Mouse (Mus musculus) cortical plate, adult 2 months (tissue): ENCODE results near the gene Plpp4.

Experiments
- CTCF ChIP-seq: fragments of 200-500 bp; IDR thresholded peaks from 2 replicates; pipeline ENCODE4 v1.5.1; 2011; ENCODE audit warnings: mild to moderate bottlenecking, control low read depth, low read length; ENCODE audit not compliant: insufficient read depth; ENCODE audit errors: extremely low read depth
- POLR2A ChIP-seq: fragments of 200-500 bp; IDR thresholded peaks from 2 replicates; pipeline ENCODE4 v1.6.1; 2011; ENCODE audit warnings: mild to moderate bottlenecking, low read length, control low read depth; ENCODE audit not compliant: insufficient read depth; ENCODE audit errors: extremely low read depth

DNA sequence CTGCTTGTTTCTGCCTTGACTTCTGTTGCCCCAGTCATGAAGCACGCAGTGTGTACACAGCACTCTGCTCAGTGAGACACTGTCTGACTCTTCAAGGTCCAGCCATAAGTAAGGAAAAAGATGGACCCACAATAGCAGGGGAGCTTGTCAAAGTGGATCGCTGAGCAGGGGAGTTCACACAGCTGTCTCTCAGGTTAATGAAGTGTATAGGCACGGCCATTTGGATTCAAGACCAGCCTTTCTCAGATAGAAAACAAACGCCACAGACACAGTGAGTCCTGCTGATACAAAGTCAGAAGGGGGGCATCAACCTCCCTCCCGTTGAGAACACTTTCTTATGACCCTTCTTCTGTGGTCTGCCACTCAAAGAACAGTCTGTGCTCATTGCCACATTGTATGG, 20.8 kb upstream of the Plpp4 start:
- TF ChIP-seq CTCF = no peak
- TF ChIP-seq POLR2A = no peak
